Mouse (Mus musculus): ENCODE measurements around the gene Hsdl2. TPM values are rescaled to one million over a fixed set of nuclear protein-coding genes. Genes with fewer than 3 reads are reported as not detected.
"Not testable (repeated sequence)": the region's sequence is repeated elsewhere in the genome, so short reads cannot be mapped to it uniquely, and the experiment has no call there.

Gene Hsdl2
- total RNA-seq (2022), result 10 to 100 TPM; 46.2 to 62.6 (median 48.7) TPM

- DNase-seq (ENCODE audit: low spot score in 2 of 2), result peak; percentile 96 to 98
Measured at GRCm38 (mm10) chr4:59581314-59582185, at the start of gene Hsdl2. TSS of gene Hsdl2 (plus strand) at chr4:59581563.

- no peak for DNase-seq (ENCODE audit: low spot score in 2 of 2)
Measured at GRCm38 (mm10) chr4:59533268-59533667, 48.1 kb upstream of the Hsdl2 start.

GRCm38 (mm10) chr4:59535624-59536023 lies 45.7 kb upstream of the Hsdl2 start:
- DNase-seq (ENCODE audit: low spot score in 2 of 2), result no peak

- DNase-seq (ENCODE audit: low spot score in 2 of 2), result no peak
Measured at GRCm38 (mm10) chr4:59536281-59536680, 45.1 kb upstream of the Hsdl2 start.

DNA sequence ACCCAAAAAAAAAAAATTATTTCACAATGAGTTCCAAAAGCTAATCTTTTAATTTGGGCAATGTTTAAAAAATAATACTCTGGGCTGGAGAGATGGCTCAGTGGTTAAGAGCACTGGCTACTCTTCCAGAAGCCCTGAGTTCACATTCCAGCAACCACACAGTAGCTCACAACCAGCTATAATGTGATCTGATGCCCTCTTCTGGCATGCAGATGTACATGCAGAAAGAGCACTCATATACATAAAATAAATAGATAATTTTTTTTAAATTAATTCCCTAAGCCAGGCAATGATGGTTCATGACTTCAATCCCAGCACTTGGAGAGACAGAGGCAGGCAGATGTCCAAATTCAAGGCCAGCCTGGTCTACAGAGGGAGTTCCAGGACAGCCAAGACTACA lies 38.4 kb upstream of the Hsdl2 start:
- DNase-seq (ENCODE audit: low spot score in 2 of 2), result no peak

- no peak for DNase-seq (ENCODE audit: low spot score in 2 of 2)
Measured at GRCm38 (mm10) chr4:59544654-59545053, 36.7 kb upstream of the Hsdl2 start.

DNA sequence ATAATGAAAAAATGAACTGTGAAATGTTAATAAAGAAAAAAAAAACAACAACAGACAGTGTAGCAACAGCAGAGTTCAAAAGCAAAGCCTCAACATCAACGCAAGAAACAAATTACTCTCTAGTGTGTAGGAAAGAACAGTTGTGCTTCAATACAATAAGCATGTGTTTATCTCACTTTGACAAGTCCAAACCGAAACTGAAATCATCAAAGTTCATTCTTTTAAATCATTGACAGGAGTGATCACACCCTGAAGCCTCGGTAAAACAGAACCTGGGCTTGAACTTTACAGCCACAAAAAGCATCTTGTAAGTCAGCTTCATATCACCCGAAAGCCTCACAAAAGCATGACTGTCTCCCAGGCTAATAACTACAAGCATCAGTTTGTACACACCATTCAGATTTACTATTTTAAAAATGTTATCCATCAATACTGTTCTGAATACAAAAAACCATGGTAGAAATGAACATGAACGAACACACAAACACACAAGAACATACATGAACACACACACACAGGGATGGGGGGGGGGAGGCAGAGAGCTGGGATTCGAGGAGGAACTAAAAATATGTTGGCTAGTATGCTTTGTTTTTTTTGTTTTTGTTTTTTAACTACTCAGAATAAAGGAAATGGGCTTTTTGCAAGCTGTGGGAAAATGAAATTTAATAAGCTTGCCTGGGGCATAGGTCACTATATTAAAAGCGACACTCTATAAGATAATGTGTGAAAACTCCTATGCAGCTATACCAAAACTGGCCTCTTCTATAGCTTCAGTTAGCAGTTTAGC lies 34.9 kb upstream of the Hsdl2 start:
- DNase-seq (ENCODE audit: low spot score in 2 of 2), result no peak

DNA sequence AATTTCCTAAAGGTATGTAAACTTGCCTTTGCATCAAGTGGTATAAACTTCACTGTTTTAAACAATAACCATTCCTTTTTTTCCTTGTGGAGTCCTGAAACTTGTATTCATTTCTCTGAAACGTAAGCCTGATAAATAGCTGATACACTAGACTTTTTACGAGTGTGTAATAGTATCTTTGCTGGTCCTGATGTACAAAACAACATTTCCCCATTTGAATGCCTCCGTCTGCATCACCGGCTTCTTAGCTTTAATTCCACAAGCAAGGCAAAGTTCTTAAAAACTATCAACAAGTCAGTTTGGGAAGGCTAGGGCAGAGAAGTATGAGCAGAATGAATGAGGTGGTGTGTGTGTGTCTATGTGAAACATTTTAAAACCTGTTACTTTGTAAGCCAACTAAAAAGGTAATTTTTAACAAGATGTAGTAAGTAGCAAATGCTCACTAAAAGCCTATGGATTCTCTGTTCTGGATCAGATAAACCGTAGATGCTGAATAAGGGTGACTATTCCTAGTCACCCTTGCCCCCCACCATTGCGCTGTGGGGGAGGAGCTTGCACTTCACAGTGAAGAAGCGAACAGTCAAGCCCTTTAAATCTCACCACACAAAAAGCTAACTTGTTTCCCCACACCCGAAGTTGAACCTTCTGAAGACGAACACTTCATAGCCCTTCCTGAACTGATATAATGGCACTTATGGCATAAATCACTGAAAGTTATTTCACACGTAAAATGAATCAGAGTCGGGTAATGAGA lies 34.0 kb upstream of the Hsdl2 start:
- no peak for DNase-seq (ENCODE audit: low spot score in 2 of 2)

DNA sequence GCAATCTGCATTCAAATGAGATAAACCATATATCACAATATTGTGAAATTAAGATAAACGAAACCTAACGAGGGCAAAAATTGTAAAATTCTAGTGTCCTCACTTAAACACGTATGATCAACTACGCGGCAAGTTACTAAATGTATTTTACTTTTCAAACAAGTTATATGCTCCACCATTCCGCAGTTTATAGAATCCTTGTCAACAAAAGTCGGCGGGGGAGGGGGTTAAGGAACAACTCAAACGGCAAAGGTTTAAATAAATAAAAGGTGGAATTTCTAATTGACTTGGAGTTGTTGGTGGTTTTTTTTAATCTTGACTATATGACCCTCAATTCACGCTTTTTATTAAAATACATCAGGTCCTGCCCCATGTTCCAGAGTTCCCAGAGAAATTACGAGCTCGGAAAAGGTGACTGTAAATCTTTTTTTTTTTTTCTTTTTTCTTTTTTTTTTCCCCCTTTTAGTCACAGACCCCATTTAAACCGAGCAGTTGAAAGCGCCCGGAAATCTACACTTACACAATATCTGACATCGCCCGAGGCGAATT lies 33.3 kb upstream of the Hsdl2 start:
- no peak for DNase-seq (ENCODE audit: low spot score in 2 of 2)

- peak; percentile 45 for DNase-seq (ENCODE audit: low spot score in 2 of 2)
Measured at GRCm38 (mm10) chr4:59548560-59549174, 32.7 kb upstream of the Hsdl2 start.

DNA sequence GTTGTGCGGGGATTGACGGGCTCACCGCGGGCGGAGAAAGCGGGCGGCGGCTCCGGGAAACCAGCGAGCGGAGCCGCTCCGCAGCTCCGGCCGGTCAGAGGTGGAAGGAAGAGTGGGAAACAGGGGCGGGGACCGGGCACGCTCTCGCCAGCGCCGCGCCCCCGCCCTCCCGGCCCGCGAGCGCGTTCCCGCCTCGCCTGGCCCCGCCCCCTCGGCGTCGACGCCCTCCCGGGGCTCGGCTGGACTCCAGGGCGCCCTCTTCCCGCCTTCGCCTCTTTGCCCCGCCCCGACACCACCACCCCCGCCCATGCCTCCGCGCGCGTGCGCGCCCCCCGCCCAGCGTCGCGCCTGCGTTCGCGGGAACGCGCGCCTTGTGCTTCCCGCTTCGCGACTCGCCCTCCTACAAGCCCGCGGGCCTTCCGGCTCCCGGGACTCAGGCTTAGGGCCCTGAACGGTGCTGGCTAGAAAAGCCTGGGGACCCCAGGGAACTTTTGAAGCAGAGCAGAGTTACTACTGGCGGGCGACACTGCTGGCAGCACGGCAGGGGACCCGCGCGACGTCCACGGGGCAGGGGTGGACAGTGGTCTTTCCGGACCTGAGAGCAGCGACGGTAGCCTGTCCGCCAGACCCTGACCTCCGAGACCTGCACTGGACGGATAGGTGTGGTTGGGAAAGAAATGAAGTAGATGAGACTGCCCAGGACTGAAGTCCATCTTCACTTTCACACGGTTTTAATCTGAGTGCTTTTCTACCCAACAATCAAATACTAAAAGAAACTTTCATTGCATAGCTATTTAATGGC lies 32.0 kb upstream of the Hsdl2 start, which contains the start of gene Ptbp3:
Gene Ptbp3 (minus strand): TSS at position 190 of the 802 bp plus-strand sequence.
- peak; percentile 67 to 79 for DNase-seq (ENCODE audit: low spot score in 2 of 2)

DNA sequence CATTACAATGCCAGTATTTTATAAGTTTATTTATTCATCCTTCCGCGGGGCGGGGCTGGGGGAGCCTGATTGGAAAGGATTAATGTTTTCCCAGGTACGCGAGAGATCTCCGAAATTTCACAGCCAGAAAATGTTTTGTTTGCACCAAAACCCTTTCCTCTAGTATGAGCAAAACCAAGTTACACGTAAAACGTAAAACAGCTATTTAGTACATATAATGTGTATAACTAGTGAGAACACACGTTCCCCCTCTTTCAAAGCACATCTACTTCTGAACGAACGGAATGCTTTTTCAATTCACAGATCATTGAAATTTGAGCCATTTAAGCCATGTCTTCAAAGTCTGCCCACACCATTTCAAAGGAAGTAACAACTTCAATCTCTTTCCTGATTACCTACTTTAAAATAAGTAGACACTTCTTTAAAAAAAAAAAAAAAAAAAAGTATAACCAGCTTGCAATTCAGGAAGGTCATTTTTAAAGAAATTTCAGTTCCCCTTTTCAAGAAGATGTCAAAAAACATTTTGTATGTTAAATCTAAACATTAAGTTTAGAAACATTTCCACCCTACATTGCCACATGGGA lies 31.3 kb upstream of the Hsdl2 start:
- no peak for DNase-seq (ENCODE audit: low spot score in 2 of 2)

- DNase-seq (ENCODE audit: low spot score in 2 of 2), result no peak
Measured at GRCm38 (mm10) chr4:59551901-59552300, 29.5 kb upstream of the Hsdl2 start.

DNA sequence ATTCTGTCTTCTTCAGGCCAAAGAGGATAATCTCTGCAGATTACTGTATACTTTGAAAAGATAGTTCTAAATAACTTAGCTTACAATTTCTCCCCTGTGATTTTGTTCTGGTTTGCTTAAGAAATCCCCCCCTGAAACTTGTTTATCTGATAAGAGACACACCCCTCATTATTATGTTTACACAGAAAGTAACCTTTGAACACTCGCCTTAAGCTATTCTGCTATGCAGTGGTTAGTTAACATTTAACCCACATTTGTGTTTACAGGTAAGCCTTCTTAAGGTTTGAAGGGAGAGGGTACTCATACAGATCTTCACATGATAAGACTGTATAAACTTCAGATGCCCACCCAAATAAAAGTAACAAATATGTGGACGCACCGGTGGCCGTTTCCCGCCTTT lies 28.5 kb upstream of the Hsdl2 start:
- no peak for DNase-seq (ENCODE audit: low spot score in 2 of 2)

- no peak for DNase-seq (ENCODE audit: low spot score in 2 of 2)
Measured at GRCm38 (mm10) chr4:59553576-59553975, 27.8 kb upstream of the Hsdl2 start.

- DNase-seq (ENCODE audit: low spot score in 2 of 2), result no peak
Measured at GRCm38 (mm10) chr4:59555177-59555576, 26.2 kb upstream of the Hsdl2 start.

DNA sequence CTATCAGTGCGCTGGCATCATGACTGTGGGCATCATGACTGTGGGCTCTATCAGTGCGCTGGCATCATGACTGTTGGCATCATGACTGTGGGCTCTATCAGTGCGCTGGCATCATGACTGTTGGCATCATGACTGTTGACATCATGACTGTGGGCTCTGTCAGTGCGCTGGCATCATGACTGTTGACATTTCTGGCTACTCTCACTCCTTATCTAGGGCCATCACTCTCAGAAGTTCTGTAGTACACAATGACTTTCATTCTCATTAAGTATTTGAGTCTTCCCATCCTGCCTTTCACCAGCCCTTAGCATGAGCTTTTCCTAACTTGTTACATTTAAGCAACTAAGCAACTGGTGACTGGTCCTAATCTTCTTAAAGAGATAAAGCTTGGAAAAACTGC lies 24.0 kb upstream of the Hsdl2 start:
- not testable (repeated sequence) for DNase-seq (ENCODE audit: low spot score in 2 of 2)

- DNase-seq (ENCODE audit: low spot score in 2 of 2), result no peak
Measured at GRCm38 (mm10) chr4:59558096-59558720, 23.2 kb upstream of the Hsdl2 start.

DNA sequence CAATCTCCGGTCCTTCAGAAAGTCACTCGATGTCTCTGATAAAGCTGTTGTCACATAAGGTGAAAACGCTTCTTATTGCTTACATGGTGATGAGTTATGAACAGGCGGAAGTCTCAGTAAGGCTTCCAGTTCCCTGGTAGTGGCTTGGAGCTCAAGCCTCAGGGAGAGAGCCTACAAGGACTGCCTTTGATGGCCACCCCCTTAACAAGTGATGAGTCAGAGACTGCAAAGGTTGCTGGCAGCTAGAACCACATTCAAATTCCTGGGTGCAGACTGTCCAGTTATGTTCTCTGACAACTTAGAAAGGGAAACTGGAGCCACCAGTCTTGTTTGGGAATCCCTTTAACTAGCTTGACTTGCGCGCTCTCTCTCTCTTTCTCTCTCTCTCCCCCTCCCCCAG lies 21.2 kb upstream of the Hsdl2 start:
- DNase-seq (ENCODE audit: low spot score in 2 of 2), result no peak
